Mouse (Mus musculus): ENCODE results near the gene Pkmyt1.

The Pkmyt1 gene

GRCm38 (mm10) chr17:23725999-23726757 is at the start of gene Pkmyt1:
Gene Pkmyt1 (plus strand): TSS chr17:23726336.
- DNase-seq (ENCODE audit: low spot score), result peak; percentile 94

GRCm38 (mm10) chr17:23676473-23677031 is 49.6 kb upstream of the Pkmyt1 start:
- peak; percentile 46 for DNase-seq (ENCODE audit: low spot score)

DNA sequence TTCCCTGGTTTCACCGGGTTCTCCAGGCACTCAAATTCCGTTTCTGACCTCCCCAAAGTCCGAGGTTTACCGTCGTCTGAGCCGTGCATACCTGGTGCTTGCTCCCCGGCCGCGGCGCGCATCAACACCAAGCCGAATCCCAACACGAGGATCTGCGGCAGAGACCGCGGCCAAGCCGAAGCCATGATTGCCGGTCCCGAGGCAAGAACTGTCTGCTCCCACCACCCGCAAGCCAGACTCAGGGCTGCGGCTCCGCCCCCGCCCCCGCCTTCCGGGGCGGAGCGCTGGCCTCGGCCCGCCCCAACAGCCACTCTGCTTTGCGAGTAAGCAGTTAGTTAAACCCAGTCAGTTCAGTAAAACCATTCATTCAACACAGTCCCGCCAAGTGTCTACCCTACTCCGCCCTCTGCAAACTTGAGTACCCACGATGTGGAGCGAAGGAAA is 48.9 kb upstream of the Pkmyt1 start, which contains the start of gene Tnfrsf12a:
Gene Tnfrsf12a (minus strand): TSS at position 233 of the 444 bp plus-strand sequence.
- peak; percentile 89 for DNase-seq (ENCODE audit: low spot score)

DNA sequence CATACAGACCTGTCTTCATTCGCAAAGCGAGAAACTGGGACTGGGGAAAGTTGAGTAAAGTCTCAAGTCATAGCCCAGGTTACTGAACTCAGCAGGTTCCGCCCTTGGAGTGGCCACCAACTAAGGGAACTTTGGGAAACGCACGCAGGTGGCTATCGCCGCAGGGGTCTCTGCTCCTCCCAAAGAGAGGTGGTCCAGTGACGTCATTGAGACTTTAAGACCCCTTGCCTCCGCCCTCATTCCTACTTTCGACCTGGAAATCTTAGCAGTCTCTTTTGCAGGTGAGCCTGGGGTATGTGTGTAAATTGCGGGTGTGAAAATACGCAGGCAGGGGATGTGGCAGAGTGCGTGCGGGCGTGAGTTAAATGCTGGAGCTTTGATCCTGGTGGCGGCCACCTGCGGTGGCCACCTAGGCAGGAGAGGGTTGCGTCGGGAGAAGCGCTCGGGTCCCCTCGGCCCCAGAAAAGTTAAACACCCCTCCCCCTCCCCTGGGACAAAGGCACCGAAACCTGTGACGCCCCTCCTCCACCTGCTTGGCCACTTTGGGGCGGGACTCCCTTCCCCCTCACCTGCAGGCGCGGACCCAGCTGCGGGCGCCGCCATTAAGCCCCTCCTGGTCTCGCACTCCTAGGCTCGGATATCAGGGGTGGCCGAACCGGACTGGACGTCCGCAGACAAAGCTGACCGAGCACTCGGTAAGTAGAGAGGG is 46.9 kb upstream of the Pkmyt1 start, which contains the start of gene Cldn6:
Gene Cldn6 (plus strand): TSS at position 123 of the 709 bp plus-strand sequence.
- peak; percentile 87 for DNase-seq (ENCODE audit: low spot score)

- DNase-seq (ENCODE audit: low spot score), result no peak
These were observed 45.8 kb upstream of the Pkmyt1 start for GRCm38 (mm10) chr17:23680336-23680735.

GRCm38 (mm10) chr17:23681086-23681485 is 45.0 kb upstream of the Pkmyt1 start:
- no peak for DNase-seq (ENCODE audit: low spot score)

DNA sequence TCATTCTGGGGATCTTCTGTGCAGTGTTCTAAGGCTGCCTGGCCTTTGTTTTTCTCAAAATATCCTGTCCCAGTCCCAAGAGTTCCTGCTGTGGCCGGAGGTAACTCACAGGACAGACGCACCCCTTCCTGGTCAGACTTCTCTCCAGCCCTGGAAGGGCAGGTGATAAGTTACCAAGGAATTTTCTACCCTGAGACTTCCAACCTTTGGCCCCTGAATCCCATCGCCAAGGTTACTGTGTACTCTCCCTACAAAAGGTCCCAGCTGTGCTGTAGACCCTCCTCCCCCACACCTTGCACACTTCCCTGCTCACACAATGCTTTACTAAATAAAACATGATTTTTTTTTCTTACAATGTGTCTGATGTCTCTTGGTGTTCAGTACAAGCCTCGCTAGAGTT is 44.0 kb upstream of the Pkmyt1 start:
- peak; percentile 81 for DNase-seq (ENCODE audit: low spot score)

DNA sequence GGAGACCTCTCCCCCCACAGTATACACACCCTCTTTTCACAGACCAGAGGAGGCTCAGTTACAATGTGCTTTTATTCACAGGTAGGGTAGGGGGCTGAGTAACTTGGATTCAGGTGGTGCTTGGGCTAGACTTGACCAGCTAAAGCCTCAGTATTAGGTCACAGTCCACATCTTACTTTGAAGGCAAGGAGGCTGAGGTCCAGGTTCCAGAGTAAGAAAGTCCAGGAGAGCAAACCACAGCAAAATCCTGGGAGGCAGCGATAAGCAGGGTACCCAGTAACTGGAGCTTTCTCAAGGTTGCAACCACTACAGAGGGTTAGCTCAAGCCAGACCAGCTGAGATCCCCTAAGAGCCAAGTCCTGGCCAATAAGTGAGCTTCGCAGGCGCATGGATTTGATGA is 43.6 kb upstream of the Pkmyt1 start:
- DNase-seq (ENCODE audit: low spot score), result peak; percentile 50

- no peak for DNase-seq (ENCODE audit: low spot score)
These were observed 42.9 kb upstream of the Pkmyt1 start for GRCm38 (mm10) chr17:23683226-23683625.

DNA sequence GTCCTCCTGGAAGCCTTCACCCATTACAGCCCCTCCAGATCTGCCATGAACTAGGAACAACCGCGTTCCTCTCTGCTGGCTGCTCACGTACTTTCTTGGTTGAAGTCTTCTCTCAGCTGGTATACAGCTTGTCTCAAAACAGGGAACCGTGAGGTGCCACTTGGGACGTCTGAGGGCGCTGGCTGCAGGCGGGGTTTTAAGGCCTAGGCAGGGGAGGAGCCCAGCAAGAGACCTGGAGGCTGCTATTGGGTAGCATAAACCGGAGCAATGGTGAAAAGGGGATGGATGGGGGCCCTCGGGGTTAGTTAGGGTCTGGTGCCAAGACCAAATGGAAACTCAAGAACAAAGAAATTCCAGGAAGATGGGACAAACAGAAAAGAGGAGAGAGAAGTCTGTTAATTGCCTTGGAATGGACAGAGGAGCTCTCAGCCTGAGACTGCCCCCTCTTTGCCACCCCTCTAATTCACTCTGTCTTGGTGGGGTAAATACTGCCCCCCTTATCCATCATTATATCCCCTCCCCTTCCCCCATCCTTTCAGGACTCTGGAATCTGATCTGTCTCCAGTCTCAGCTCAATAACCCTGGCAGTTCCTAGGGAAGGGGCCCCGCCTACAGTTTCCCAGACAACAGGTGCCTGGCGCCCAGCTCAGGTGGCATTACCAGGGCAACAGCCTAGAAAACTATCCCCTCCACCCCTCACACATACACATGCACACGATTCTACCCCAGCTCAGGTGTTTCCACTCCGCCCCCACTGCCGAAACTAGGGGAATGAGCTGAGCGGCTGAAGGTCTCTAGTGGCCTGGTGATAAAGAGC is 42.1 kb upstream of the Pkmyt1 start, which contains the start of gene Cldn9:
Gene Cldn9 (minus strand): TSS at position 171 of the 817 bp plus-strand sequence.
- no peak for DNase-seq (ENCODE audit: low spot score)

GRCm38 (mm10) chr17:23694491-23694890 is 31.6 kb upstream of the Pkmyt1 start:
- DNase-seq (ENCODE audit: low spot score), result no peak

- DNase-seq (ENCODE audit: low spot score), result no peak
These were observed 30.3 kb upstream of the Pkmyt1 start for GRCm38 (mm10) chr17:23695801-23696200.

DNA sequence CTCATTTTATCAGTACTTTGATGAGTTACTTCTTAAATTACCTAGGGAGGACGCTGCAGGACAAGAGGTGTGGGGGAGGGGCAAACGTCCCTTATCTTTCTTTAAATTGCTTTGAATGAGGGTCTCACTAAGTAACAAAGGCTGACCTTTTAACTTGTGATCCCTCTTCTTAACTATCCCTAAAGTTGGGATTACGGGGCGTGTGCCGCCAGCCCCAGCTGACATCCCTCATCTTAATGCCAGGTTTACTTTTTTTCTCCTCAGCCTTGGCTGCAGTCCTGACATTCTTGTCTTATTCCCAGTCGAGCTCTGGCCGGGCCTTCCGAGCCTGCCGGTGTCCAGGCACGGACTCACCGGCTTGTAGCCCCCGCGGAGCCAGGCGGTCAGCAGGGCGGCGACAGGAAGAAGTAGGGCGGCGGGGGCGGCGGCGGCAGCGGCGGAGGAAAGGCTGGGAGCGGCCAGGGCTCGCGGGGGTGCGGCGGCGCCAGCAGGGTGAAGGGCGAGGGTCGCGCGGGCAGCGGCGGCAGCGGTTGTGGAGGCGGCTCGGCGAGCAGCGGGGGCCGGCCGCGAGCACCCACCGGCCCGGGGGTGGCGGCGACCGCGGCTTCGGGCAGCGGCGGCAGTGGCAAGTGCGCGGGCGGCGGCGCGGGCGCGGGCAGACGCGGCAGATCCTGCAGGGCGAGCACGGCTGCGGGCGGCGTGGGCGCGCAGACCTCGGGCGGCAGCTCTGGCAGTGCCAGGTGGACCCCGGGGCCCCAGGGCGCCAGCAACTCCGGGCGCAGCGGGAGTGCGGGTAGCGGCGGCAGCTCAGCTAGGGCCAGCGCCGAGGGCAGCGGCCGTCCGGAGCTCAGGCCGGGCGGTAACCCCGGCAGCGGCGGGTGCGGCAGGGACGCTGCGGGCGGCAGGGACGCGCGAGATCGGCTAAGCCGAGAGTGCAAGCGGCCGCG is 26.7 kb upstream of the Pkmyt1 start:
- peak; percentile 32 for DNase-seq (ENCODE audit: low spot score)

GRCm38 (mm10) chr17:23700079-23700478 is 26.1 kb upstream of the Pkmyt1 start:
- DNase-seq (ENCODE audit: low spot score), result peak; percentile 81

DNA sequence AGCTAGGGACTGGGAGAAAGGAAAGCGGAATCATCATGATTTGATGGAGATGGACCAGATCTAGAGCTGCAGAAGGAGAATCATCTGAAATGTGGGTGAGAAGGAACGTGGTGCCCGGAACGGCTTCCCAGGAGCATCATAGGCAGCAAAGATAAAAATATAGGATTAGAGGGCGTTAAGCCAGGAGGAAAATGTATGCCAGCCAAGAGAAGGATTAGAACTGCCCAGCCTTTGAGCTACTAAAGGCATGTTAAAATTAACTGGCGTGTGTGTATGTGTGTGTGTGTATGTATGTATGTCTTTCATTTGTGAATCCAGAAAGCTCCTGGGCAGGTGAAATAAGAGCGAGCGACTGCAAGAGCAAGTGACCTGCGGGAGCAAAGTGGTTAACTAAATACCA is 22.8 kb upstream of the Pkmyt1 start:
- no peak for DNase-seq (ENCODE audit: low spot score)

DNA sequence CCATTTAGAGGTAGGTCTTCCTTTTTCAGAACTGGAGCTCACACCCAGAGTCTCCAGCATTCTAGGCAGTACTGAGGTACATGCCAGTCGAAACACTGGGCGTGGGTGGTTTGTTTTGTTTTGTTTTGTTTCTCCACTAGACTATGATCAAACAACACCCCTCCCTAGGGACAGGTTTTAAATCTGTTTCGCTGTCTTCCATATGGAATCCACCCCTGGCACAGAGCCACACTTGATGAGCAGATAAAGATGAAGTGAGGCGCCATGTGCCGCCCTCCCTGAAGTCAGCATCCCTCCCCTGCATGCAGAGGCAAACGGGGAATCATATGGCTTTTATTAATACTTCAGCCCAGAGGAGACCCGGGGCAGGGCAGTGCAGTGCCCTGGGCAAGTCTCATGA is 21.4 kb upstream of the Pkmyt1 start:
- no peak for DNase-seq (ENCODE audit: low spot score)

DNA sequence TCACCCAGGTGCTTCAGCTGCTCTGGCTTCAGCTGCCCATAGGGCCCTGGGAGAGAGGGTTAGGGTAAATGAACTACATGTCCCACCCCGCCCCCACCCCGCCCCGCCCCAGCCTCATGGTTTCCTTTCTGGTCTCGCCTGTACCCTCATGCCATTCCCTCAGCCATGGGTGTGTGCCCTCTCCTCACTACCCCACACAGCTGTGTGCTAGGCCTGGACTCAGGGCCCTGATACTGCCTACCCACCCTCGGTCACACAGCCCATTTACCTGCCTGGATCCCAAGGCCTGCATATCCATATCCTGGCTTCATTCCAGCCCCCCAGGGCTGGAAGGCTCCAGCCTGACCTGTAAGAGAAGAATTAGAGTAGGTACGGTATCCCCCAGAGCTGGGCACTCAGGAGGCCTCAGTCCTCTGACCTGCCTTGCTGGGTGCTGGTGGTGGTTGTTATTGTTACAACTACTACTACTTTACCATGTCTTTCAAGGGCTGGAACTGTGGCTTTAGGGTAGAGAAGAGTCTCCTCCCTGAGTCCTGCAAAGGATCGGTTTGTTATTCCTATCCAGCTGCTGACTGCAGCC is 20.5 kb upstream of the Pkmyt1 start:
- no peak for DNase-seq (ENCODE audit: low spot score)

GRCm38 (mm10) chr17:23706212-23706611 is 19.9 kb upstream of the Pkmyt1 start:
- peak; percentile 51 for DNase-seq (ENCODE audit: low spot score)

GRCm38 (mm10) chr17:23717003-23717402 is 9.1 kb upstream of the Pkmyt1 start:
- DNase-seq (ENCODE audit: low spot score), result no peak

DNA sequence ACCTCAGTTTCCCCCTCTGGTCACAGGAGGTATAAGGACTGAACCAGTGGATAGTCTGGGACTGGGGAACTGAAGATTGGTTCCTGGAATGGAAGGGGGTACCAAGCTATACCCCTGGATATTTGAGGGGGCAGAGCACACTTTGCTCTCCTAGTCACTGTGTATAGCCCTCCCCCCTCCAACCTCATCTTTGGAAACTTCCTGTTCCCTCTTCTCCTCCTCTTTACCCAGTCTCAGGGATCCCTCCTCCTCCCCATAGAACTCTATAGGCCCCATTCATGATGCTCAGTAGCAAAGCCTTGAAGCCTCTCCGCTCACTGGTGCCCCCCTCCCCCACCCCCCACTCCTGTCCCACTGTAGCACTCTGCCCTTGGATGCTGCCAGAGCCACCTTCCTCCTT is 6.7 kb upstream of the Pkmyt1 start:
- no peak for DNase-seq (ENCODE audit: low spot score)

Data from yolk sac, embryonic 10.5 days (tissue).